Mouse (Mus musculus): ENCODE results near the gene Cadps.

The Cadps gene

GRCm38 (mm10) chr14:12397561-12397960 lies 425.3 kb downstream of the Cadps start:
- in situ Hi-C loops (cut with MboI; ENCODE audit: low sequenced_read_pairs) = no loop called here

DNA sequence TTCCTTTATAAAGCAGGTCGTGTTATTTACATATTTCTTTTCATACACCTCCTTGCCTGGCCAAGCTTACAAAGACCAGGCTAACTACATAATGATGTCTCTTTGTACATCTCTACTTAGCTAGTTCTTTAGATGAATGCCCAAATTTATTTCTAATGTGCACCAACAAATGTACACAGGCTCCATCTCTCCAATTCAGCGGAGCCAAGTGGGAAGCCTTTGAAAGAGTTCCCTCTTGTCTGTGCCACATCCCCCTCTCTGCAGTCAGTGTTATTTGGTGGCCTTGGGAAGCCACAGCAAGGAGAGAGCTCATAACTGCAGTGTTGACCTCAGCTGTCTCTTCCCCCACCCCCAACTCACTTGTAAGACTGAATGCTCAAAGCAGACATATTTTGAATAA lies 428.6 kb downstream of the Cadps start:
- in situ Hi-C loops (cut with MboI; ENCODE audit: low sequenced_read_pairs) = no loop called here

GRCm38 (mm10) chr14:12393271-12393861 lies 429.5 kb downstream of the Cadps start:
- in situ Hi-C loops (cut with MboI; ENCODE audit: low sequenced_read_pairs) = no loop called here

GRCm38 (mm10) chr14:12391167-12391566 lies 431.7 kb downstream of the Cadps start:
- in situ Hi-C loops (cut with MboI; ENCODE audit: low sequenced_read_pairs) = no loop called here

GRCm38 (mm10) chr14:12388806-12389436 lies 434.0 kb downstream of the Cadps start:
- in situ Hi-C loops (cut with MboI; ENCODE audit: low sequenced_read_pairs) = no loop called here

GRCm38 (mm10) chr14:12388192-12388795 lies 434.6 kb downstream of the Cadps start:
- in situ Hi-C loops (cut with MboI; ENCODE audit: low sequenced_read_pairs) = no loop called here

GRCm38 (mm10) chr14:12387176-12387575 lies 435.7 kb downstream of the Cadps start:
- in situ Hi-C loops (cut with MboI; ENCODE audit: low sequenced_read_pairs) = no loop called here

- in situ Hi-C loops (cut with MboI; ENCODE audit: low sequenced_read_pairs) = no loop called here
These were observed 445.0 kb downstream of the Cadps start for GRCm38 (mm10) chr14:12377883-12378282.

GRCm38 (mm10) chr14:12377289-12377688 lies 445.6 kb downstream of the Cadps start:
- in situ Hi-C loops (cut with MboI; ENCODE audit: low sequenced_read_pairs) = no loop called here

DNA sequence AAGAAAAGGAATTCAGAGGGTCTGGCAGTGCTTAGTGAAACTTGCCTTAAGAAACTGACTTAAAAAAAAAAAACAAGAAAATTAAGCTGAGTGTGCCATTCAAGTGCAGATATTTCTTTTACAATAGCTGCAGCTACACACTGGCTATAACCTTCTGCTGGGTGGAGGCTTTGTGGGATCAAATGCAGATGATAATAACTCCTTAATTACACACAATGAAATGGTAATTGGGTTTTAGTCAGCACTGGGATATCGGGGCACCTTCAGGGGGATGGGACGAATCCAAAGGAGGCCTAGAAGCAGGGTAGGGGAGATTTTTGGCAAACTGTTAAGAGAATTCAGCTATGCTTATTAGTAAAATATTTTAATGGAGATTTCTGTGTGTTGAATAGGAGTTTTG lies 447.4 kb downstream of the Cadps start:
- in situ Hi-C loops (cut with MboI; ENCODE audit: low sequenced_read_pairs) = no loop called here

- in situ Hi-C loops (cut with MboI; ENCODE audit: low sequenced_read_pairs) = no loop called here
These were observed 472.5 kb downstream of the Cadps start for GRCm38 (mm10) chr14:12350271-12350916.

DNA sequence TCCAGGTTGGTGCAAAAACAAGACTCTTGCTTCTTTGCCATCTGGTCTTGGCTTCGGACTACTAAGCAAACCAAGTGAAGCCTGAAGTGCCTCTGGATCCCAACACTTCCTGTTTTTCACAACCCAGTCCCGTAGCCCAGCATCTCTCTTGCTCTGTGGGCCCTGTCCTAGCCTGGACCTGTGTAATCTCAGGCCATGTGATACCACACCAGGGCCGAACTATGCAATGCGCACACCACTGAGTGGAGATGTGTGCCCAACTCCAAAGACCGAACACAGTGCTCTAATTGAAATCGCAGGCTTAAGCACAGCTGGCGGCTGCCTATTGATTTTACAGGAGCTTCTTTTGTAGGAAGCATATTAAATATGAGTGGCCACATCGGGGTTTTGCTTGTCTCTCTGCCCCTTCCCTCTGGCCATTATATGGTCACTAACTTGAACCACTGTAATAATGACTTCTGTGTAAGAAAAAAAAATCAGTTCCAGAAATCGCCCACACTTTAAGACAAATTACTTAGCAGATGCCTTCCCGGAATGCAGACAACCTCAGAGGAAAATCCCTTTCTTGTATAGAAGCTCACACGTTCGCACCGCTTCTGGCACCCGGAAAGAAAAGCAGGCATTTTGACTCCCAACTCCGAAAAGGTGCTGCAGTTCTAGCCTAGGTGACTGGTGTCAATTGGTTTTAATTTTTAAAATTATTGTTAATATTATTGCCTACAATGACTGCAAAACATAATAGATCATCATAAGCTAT lies 473.4 kb downstream of the Cadps start:
- in situ Hi-C loops (cut with MboI; ENCODE audit: low sequenced_read_pairs) = no loop called here

GRCm38 (mm10) chr14:12348089-12348488 lies 474.8 kb downstream of the Cadps start, which contains the start of gene Fezf2:
TSS of gene Fezf2 (minus strand) at chr14:12348189.
- in situ Hi-C loops (cut with MboI; ENCODE audit: low sequenced_read_pairs) = no loop called here

DNA sequence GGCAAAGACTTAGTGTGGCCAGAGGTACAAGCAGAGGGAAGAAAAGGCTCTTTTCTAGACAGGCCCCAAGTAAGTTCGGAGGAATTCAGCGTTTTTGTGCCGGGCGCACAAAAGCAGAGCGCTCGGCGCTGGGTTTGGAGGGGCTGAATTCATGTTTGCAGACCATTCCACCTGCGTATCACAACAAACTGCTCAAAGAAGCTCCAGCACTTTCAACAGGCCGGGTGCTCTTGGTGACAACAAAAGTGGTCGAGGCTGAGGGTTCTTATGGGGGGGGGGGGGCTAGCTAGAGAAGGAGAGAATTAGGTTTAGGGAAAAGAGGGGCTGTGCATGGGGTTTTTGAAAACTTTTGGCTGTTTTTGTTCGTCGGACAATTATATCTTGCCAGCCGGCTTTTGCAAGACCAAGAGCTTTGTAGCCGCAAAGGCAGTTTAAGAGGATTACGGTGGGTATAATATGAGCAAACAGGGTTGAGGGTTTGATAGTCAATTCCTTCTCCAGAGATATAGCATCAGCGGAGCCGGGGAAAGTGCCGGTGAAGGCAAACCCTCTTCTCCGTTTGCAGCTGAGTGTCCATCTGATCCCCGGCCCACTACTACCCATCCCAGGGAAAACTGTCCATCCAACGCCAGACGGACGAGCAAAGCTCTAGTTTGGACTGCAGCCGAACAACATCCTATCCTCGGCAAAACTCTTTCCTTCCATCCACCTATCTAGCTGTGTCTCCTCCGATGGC lies 475.8 kb downstream of the Cadps start:
- in situ Hi-C loops (cut with MboI; ENCODE audit: low sequenced_read_pairs) = no loop called here

DNA sequence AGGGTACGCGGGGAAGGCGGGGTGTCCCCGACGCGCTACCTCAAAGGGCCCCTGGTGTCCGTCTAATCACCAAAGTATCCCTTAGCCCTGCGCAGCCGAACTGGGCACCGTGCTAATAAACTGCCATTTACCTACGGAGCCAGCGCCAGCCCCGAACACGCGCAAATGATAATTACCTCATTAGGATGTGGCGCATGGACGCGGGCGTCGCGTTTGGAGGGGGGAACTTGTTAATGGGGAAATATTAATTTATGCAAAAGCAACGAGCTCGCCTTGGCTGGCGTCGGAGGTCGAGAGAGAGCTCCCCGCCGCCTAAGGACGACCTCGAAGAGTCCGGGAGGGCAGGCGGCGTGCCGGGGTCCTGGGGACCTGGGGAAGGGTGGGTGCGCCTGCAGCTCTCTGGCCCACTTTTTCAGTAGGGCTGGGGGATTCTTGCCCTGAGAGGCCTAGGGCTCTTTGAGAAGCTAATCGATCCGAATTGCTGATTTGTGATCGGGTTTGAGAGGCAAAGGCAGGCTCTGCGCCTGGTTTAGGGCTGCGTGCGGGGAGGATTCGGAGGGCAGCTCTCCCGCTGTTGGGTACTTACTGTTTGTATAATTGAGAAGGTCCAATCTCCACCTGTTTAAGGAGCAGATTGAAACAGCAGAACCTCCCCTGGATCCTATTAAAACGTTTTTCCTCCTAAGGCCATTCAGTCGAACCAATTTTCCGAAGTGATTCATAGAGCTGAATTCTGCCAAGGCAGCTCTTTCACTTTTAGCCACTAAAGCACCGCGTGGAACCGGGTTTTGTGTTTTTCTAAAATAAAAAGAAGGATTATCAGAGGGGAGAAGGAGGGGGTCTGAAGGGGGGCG lies 476.6 kb downstream of the Cadps start:
- in situ Hi-C loops (cut with MboI; ENCODE audit: low sequenced_read_pairs) = no loop called here

GRCm38 (mm10) chr14:12345241-12345921 lies 477.5 kb downstream of the Cadps start:
- in situ Hi-C loops (cut with MboI; ENCODE audit: low sequenced_read_pairs) = no loop called here

GRCm38 (mm10) chr14:12344746-12345240 lies 478.1 kb downstream of the Cadps start:
- in situ Hi-C loops (cut with MboI; ENCODE audit: low sequenced_read_pairs) = no loop called here

DNA sequence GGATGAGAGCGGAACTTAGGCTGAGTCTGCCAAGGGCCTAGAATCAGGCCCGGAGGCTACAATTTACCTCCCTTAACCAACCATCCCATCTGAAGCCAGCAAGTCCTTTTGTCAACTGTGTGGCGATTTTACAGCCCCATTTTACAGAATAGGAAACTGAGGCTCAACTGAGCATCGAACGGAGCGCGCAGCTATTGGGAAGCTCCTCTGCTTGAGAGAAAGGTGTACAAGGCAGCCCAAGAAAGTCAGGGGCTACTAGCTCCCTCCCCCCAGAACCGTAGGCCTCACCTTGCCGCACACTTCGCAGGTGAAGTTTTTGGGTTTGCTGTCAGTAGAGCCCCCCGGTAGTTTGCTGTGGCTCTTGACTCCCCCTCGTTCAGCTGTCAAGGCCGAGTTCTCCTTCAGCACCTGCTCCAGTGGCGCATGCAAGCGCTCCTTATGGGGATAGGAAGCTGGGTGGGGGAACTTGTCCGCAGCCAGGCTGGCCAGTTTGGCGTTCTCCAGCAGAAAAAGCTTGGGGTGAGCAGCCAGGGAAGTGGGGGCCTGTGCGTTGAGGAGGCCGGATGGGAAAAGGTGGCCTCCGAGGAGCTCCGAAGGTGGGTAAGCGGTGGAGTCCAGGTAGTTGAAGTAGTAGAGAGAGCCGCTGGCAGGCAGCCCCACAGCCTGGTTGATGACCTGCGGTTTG lies 478.7 kb downstream of the Cadps start:
- in situ Hi-C loops (cut with MboI; ENCODE audit: low sequenced_read_pairs) = no loop called here
